Mouse (Mus musculus): ENCODE measurements around the gene Fam172a. TPM values are rescaled to one million over a fixed set of nuclear protein-coding genes. Genes with fewer than 3 reads are reported as not detected.

Gene Fam172a
- polyA plus RNA-seq, 1 experiment from 2014 or later: 7.7 TPM

- Histone ChIP-seq H3K9me3 (replicated peaks; ENCODE audit: control insufficient read depth, low read length) (no peaks in the 10 kb centered on the region), H3K4me2 (ENCODE audit: low read depth, low read length) (peak overlapping the region; percentile 73), H3K27me3 (ENCODE audit: control insufficient read depth, insufficient read depth, low read depth, low read length) (peaks cover 26% of the 10 kb centered on the region), H3K27ac (ENCODE audit: low read length) (no peak overlapping the region), H3K4me1 (ENCODE audit: control insufficient read depth, low read depth, low read length) (no peaks in the 10 kb centered on the region; the same call in 1 of the 2 replicates), H3K4me3 (ENCODE audit: low read depth, low read length) (peak overlapping the region; percentile 60), H3K9ac (ENCODE audit: low read depth, low read length) (peak overlapping the region; percentile 39), H3K36me3 (ENCODE audit: control insufficient read depth, insufficient read depth) (no peaks in the 10 kb centered on the region)
- WGBS (ENCODE audit: insufficient replicate concordance): under 1% methylated on average over 84 of the region's 86 CpGs
- ATAC-seq (ENCODE audit: low read depth): peak; percentile 94
Observed at GRCm38 (mm10) chr13:78163087-78163958, 461.5 kb downstream of the Fam172a start.

GRCm38 (mm10) chr13:78164941-78165340 is 463.1 kb downstream of the Fam172a start:
- no peak overlapping the region for H3K4me2 ChIP-seq (ENCODE audit: low read depth, low read length)
- no peak for ATAC-seq (ENCODE audit: low read depth)
- H3K9ac ChIP-seq (ENCODE audit: low read depth, low read length): no peak overlapping the region
- H3K27ac ChIP-seq (ENCODE audit: low read length): no peak overlapping the region
- H3K9me3 ChIP-seq (replicated peaks; ENCODE audit: control insufficient read depth, low read length): no peaks in the 10 kb centered on the region
- no peaks in the 10 kb centered on the region; the same call in 1 of the 2 replicates for H3K4me1 ChIP-seq (ENCODE audit: control insufficient read depth, low read depth, low read length)
- no peaks in the 10 kb centered on the region for H3K36me3 ChIP-seq (ENCODE audit: control insufficient read depth, insufficient read depth)
- H3K27me3 ChIP-seq (ENCODE audit: control insufficient read depth, insufficient read depth, low read depth, low read length): peaks cover 26% of the 10 kb centered on the region
- no peak overlapping the region for H3K4me3 ChIP-seq (ENCODE audit: low read depth, low read length)

- no peak overlapping the region for H3K4me3 ChIP-seq (ENCODE audit: low read depth, low read length)
- H3K27me3 ChIP-seq (ENCODE audit: control insufficient read depth, insufficient read depth, low read depth, low read length): peaks cover 41% of the 10 kb centered on the region
- 44% methylated on average over 4 of the region's 4 CpGs for WGBS (ENCODE audit: insufficient replicate concordance)
- no peak for ATAC-seq (ENCODE audit: low read depth)
- H3K4me1 ChIP-seq (ENCODE audit: control insufficient read depth, low read depth, low read length): no peaks in the 10 kb centered on the region
- H3K27ac ChIP-seq (ENCODE audit: low read length): no peak overlapping the region
- H3K9me3 ChIP-seq (replicated peaks; ENCODE audit: control insufficient read depth, low read length): no peaks in the 10 kb centered on the region
- no peak overlapping the region for H3K9ac ChIP-seq (ENCODE audit: low read depth, low read length)
- H3K4me2 ChIP-seq (ENCODE audit: low read depth, low read length): no peak overlapping the region
- H3K36me3 ChIP-seq (ENCODE audit: control insufficient read depth, insufficient read depth): no peaks in the 10 kb centered on the region
Observed at GRCm38 (mm10) chr13:78168166-78168565, 466.3 kb downstream of the Fam172a start.

DNA sequence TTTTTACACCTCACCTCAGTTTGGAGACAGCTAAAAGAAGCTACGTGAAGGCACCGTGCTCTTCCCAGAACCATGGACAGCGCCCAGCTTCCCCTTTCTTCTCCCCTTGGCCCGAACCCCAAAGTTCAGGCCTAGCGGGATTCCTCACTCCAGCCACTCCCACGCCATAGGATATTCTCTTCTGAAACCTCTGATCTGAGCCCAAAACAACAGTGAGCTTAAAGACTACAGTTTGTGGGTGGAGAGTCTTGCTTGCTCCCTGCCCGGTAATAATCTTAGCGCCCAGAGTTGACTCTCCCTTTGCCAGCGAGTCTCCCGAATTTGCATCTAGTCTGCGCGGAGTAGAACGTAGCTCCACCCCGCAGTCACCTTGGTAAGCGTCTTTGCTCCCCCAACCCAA is 469.5 kb downstream of the Fam172a start:
- peaks cover 36% of the 10 kb centered on the region for H3K27me3 ChIP-seq (ENCODE audit: control insufficient read depth, insufficient read depth, low read depth, low read length)
- WGBS (ENCODE audit: insufficient replicate concordance): 2% methylated on average over 15 of the region's 15 CpGs
- no peaks in the 10 kb centered on the region for H3K9me3 ChIP-seq (replicated peaks; ENCODE audit: control insufficient read depth, low read length)
- no peak overlapping the region for H3K9ac ChIP-seq (ENCODE audit: low read depth, low read length)
- no peaks in the 10 kb centered on the region for H3K36me3 ChIP-seq (ENCODE audit: control insufficient read depth, insufficient read depth)
- no peak overlapping the region for H3K4me2 ChIP-seq (ENCODE audit: low read depth, low read length)
- H3K27ac ChIP-seq (ENCODE audit: low read length): no peak overlapping the region
- H3K4me3 ChIP-seq (ENCODE audit: low read depth, low read length): no peak overlapping the region
- H3K4me1 ChIP-seq (ENCODE audit: control insufficient read depth, low read depth, low read length): no peaks in the 10 kb centered on the region
- no peak for ATAC-seq (ENCODE audit: low read depth)

DNA sequence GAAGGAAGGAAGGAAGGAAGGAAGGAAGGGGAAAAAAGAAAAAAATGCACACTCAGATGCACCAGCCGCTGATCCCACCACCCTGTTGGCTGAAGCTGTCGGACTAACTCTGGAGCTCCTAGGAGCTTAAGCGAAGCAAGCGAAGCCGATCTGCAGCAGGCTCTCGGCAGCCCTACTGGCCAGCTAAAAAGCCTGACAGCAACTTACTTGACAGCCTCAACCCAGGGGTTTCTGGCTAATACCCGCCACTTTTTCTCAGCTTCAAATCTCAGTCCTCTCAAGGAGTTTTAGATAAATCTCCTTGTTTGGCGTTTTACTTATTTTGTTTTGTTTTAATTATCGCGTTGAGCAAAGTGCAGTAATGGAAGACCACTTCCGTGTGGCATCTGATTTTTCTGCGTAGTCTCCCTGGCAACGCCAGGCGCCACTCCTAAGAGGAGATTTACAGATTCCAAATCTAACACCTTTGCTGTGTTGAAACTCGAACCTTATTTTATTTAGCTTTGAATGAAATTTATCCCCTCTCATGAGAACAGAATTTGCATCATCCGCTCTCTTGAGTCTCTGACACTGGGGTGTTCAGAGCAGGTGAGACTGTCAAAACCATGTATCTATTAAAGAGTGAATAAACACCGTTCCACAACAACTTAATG is 470.3 kb downstream of the Fam172a start:
- Histone ChIP-seq H3K27ac (ENCODE audit: low read length) (no peak overlapping the region), H3K36me3 (ENCODE audit: control insufficient read depth, insufficient read depth) (no peaks in the 10 kb centered on the region), H3K9ac (ENCODE audit: low read depth, low read length) (no peak overlapping the region), H3K4me1 (ENCODE audit: control insufficient read depth, low read depth, low read length) (no peaks in the 10 kb centered on the region), H3K27me3 (ENCODE audit: control insufficient read depth, insufficient read depth, low read depth, low read length) (peaks cover 38% of the 10 kb centered on the region), H3K9me3 (replicated peaks; ENCODE audit: control insufficient read depth, low read length) (no peaks in the 10 kb centered on the region), H3K4me2 (ENCODE audit: low read depth, low read length) (no peak overlapping the region), H3K4me3 (ENCODE audit: low read depth, low read length) (no peak overlapping the region)
- WGBS (ENCODE audit: insufficient replicate concordance): 6% methylated on average over 17 of the region's 17 CpGs
- no peak for ATAC-seq (ENCODE audit: low read depth)

GRCm38 (mm10) chr13:78172861-78173260 is 471.0 kb downstream of the Fam172a start:
- Histone ChIP-seq H3K4me3 (ENCODE audit: low read depth, low read length) (no peak overlapping the region), H3K9me3 (replicated peaks; ENCODE audit: control insufficient read depth, low read length) (no peaks in the 10 kb centered on the region), H3K9ac (ENCODE audit: low read depth, low read length) (no peak overlapping the region), H3K36me3 (ENCODE audit: control insufficient read depth, insufficient read depth) (no peaks in the 10 kb centered on the region), H3K4me2 (ENCODE audit: low read depth, low read length) (no peak overlapping the region), H3K27ac (ENCODE audit: low read length) (no peak overlapping the region), H3K4me1 (ENCODE audit: control insufficient read depth, low read depth, low read length) (no peaks in the 10 kb centered on the region), H3K27me3 (ENCODE audit: control insufficient read depth, insufficient read depth, low read depth, low read length) (peaks cover 42% of the 10 kb centered on the region)
- no peak for ATAC-seq (ENCODE audit: low read depth)
- WGBS (ENCODE audit: insufficient replicate concordance): under 1% methylated on average over 3 of the region's 3 CpGs

DNA sequence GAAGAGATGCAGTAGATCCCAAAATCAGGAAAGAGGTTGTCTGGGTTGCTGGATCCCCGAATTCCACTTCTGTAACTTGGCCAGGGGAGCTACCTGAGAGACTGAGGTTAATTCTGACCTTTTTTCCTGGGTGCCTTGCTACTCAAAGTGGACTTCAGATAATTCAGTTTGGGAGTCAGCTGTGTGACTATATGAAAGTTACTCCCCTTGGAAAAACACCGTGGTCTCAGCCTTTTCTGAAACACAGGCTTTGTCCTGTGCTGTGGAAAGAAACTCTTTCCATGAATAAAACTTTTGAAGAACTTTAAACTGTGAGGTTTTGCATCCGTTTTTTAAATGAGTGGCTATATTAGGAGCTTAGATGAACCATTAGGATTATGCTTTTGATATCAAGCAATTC is 472.4 kb downstream of the Fam172a start:
- Histone ChIP-seq H3K4me1 (ENCODE audit: control insufficient read depth, low read depth, low read length) (no peaks in the 10 kb centered on the region), H3K27ac (ENCODE audit: low read length) (no peak overlapping the region), H3K9me3 (replicated peaks; ENCODE audit: control insufficient read depth, low read length) (no peaks in the 10 kb centered on the region), H3K36me3 (ENCODE audit: control insufficient read depth, insufficient read depth) (no peaks in the 10 kb centered on the region), H3K4me3 (ENCODE audit: low read depth, low read length) (no peak overlapping the region), H3K9ac (ENCODE audit: low read depth, low read length) (no peak overlapping the region), H3K4me2 (ENCODE audit: low read depth, low read length) (no peak overlapping the region), H3K27me3 (ENCODE audit: control insufficient read depth, insufficient read depth, low read depth, low read length) (peaks cover 53% of the 10 kb centered on the region)
- WGBS (ENCODE audit: insufficient replicate concordance): 3% methylated on average over 3 of the region's 3 CpGs
- ATAC-seq (ENCODE audit: low read depth): no peak

- no peak for ATAC-seq (ENCODE audit: low read depth)
- Histone ChIP-seq H3K27ac (ENCODE audit: low read length) (no peak overlapping the region), H3K4me1 (ENCODE audit: control insufficient read depth, low read depth, low read length) (no peaks in the 10 kb centered on the region), H3K9me3 (replicated peaks; ENCODE audit: control insufficient read depth, low read length) (no peaks in the 10 kb centered on the region), H3K27me3 (ENCODE audit: control insufficient read depth, insufficient read depth, low read depth, low read length) (peaks cover 60% of the 10 kb centered on the region), H3K36me3 (ENCODE audit: control insufficient read depth, insufficient read depth) (no peaks in the 10 kb centered on the region), H3K4me2 (ENCODE audit: low read depth, low read length) (no peak overlapping the region), H3K9ac (ENCODE audit: low read depth, low read length) (no peak overlapping the region), H3K4me3 (ENCODE audit: low read depth, low read length) (no peak overlapping the region)
- WGBS (ENCODE audit: insufficient replicate concordance): 7% methylated on average over 1 of the region's 1 CpGs
Observed at GRCm38 (mm10) chr13:78174891-78175290, 473.1 kb downstream of the Fam172a start.

- no peaks in the 10 kb centered on the region for H3K36me3 ChIP-seq (ENCODE audit: control insufficient read depth, insufficient read depth)
- H3K9ac ChIP-seq (ENCODE audit: low read depth, low read length): no peak overlapping the region
- H3K4me2 ChIP-seq (ENCODE audit: low read depth, low read length): no peak overlapping the region
- H3K27me3 ChIP-seq (ENCODE audit: control insufficient read depth, insufficient read depth, low read depth, low read length): peaks cover 66% of the 10 kb centered on the region
- no peak overlapping the region for H3K4me3 ChIP-seq (ENCODE audit: low read depth, low read length)
- no peaks in the 10 kb centered on the region for H3K9me3 ChIP-seq (replicated peaks; ENCODE audit: control insufficient read depth, low read length)
- H3K4me1 ChIP-seq (ENCODE audit: control insufficient read depth, low read depth, low read length): no peaks in the 10 kb centered on the region
- 2% methylated on average over 8 of the region's 8 CpGs for WGBS (ENCODE audit: insufficient replicate concordance)
- no peak overlapping the region for H3K27ac ChIP-seq (ENCODE audit: low read length)
- ATAC-seq (ENCODE audit: low read depth): no peak
Observed at GRCm38 (mm10) chr13:78175821-78176380, 474.1 kb downstream of the Fam172a start.
